Mouse (Mus musculus) adrenal gland, adult 2 months (tissue): Measurements from ENCODE around the gene Pde11a. TPM values are rescaled to one million over a fixed set of nuclear protein-coding genes. Genes with fewer than 3 reads are reported as not detected.

Experiments used
- DNase-seq: peaks from one replicate; pipeline ENCODE4 v3.0.0; 2021
- long read RNA-seq: library from polyadenylated mRNA; stranded (forward); transcript quantifications from one replicate; pipeline ENCODE4 v2.0.0, GENCODE M21; 2021
- polyA plus RNA-seq: library from polyadenylated mRNA; depleted of rRNA; stranded (reverse); fragments of >200 nt; gene quantifications from 2 replicates; pipeline ENCODE4 v1.2.3, GENCODE M21; 2012; rRNA removed
- total RNA-seq, 2 experiments: library from RNA; stranded (reverse); gene quantifications; 2 replicates each; pipeline ENCODE4 v1.2.3; 2021

The Pde11a gene
- total RNA-seq (under 1 TPM; 0.17 to 0.31 TPM), polyA plus RNA-seq (0.09 TPM in 1 of 2 replicates, not detected in the other)
- long read RNA-seq: 0 reads

DNA sequence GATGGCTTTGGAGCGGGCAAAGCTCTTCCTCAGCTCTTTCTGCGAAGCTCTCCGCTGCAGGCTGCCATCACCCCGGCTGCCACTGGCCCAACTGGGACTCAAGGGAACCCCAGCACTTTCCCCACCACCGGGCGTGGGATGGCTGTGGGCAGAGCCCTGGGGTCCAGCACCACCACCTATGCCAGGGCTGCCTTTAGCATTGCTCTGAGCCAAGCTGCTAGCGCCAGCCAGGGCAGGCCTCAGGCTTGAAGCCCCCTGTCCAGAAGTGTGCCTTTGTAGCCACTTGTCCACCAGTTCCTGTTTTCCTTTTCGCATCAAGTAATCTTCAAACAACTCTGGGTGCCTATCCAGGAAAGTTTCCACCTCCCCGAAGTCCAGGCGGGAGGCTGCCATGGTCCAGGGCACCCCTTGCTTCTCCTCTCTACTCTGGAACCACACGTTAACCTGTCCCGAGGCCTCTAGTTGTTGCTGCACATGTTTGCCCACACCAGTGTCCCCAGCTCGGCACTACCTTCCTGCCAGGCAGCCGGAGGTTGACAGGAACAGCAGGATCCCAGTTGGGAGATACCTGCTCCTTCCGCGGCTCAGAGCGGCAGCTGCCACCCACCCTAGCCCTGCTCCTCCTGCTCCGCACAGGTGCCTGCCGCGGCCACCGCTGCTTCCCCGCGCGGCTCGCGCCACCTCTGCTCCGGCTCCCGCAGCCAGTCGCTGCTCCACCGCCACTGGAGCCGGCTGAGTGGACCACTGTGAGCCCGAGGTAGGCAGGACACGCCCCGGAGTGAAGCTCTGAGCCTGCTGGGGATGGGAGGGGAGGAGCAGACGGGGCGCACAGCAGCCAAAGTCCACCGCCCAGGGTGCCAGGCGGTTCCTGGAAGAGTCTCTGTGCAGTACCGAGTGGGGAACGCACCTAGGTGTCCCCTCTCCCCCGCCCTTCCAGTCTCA, at the start of gene Pde11a:
Gene Pde11a (minus strand): TSS at position 560 of the 942 bp plus-strand sequence.
- peak; percentile 44 for DNase-seq

DNA sequence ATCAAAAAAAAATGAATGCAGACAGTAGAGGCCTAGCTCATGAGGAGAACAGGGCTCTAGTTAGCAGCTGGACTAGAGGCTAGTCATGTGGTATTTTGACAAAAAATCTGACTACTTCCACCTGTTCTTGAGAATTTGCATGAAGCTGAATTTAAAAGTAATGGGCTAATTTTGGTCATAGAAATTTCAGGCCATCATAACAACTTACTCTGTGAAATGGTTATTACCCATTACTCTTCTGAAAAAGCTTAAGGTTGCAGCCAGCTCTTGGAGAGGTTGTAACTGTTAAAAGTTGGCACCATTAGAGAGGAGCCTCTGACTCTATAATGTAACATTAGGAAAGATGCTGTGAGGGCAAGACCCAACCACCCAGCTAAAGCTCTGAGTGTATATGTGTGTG, 48.0 kb upstream of the Pde11a start:
- DNase-seq: no peak

DNA sequence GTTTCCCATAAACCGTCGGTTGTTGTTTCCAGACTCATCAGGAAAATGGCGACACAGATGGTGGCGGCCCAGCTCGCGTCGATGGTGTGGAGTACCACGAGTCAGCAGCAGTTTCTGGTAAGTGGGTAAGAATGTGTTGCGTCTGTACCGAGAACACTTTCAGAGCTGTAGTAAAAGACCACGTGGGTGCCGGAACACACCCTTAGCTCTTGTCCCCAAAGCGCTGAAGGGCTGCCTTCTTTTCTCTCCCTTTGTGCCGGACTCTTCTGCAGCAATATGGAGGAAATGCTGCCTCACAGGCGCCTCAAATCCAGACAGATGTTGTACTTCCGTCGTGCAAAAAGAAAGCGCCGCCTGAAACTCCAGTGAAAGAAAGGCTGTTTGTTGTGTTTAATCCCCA, 40.1 kb upstream of the Pde11a start:
- DNase-seq: no peak

DNA sequence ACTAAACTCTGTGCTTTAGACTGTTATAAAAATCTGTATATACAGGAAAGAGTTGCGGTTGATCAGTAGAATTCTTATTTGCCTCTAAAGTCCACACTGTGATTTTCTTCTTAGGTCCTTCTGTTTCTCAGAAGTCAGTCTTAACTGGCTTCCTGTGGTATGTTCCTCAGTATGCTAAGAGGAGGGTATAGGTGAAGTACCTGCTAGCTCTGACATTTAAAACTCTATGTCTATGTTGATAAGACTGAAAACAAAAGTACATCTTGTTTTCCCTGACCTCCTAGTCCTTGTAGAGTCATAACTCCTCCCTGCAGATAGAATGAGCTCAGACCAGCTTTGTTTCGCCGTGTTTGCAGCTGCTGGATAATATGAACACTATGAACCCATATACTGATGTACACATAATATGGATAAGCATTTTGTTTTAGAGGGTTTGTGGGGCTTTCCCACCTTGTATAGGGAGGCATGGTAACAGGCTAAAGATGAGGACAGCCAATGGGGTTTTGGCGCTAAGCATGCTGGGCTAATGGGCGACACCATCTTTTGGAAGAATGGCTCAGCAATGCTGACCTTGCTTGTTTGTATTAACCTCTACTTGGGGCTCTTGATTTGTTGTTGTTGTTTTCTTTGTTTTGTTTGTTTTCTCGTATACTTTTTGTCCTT, 36.1 kb upstream of the Pde11a start:
- DNase-seq: no peak

DNA sequence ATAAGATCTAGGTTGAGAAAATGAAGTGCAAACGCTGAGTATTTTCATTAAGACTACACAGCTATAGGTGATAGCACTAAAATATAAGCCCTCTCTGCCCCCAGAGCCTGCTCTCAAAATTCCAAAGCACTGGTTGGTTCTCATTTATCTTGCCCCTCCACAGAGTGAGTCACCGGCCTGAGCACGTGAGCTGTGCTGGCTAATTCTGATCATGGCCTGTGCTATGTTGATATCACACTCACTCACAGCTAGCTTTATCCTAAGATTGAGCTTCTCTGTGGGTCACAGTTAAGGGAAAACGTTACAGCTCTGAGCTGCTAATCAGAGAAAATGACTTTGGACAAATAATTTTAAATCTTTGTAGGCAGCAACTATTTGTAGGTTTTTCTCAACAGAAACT, 33.7 kb upstream of the Pde11a start:
- DNase-seq: peak; percentile 77

DNA sequence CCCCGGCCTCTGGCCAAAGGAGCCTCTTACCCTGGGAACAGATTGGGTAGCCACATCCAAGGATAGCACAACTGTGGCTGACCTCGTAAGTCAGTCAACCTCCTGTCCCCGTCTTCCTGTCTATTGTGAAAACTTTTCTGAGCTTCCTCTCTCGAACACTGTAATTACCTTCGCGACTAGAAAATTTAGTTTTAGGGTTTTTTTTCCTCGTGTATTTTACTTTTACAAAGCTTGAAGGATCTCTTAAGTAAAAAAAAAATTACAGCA, 32.0 kb upstream of the Pde11a start:
- DNase-seq: no peak

DNA sequence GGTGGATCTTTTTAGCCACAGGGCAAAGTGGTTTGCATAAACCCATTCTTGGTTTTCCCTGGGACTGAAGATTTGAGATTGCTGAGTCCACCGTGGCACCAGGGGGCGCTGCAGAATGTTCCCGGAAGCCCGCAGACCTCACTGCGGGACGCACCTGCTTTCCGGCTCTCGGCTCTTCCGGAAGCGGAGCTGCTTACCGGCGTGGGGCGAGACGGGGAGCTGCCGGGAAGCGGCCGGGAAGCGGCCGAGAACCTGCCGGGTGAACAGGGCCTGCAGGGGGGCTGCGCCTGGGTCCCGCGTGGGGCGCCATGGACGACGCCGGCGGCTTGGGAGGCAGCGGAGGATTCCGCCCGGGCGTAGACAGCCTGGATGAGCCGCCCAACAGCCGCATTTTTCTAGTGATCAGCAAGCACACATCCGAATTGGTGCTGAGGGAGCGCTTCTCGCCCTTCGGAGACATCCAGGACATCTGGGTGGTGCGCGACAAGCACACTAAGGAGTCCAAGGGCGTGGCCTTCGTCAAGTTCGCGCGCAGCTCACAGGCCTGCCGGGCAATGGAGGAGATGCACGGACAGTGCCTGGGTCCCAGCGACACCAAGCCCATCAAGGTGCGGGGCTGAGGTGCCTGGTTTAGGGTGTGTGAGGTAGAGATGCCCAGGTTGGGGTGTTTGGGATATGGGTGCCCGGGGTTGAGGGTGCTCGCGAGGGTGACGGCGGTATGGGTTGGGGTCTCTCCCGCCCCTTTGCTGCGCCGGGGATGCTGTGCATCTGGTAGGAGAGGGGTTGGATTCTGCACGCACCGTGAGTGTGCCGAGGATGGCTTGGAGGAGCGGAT, 31.5 kb upstream of the Pde11a start, which contains the start of gene Rbm45:
Gene Rbm45 (plus strand): TSS at position 164 of the 835 bp plus-strand sequence.
- peak; percentile 91 for DNase-seq

DNA sequence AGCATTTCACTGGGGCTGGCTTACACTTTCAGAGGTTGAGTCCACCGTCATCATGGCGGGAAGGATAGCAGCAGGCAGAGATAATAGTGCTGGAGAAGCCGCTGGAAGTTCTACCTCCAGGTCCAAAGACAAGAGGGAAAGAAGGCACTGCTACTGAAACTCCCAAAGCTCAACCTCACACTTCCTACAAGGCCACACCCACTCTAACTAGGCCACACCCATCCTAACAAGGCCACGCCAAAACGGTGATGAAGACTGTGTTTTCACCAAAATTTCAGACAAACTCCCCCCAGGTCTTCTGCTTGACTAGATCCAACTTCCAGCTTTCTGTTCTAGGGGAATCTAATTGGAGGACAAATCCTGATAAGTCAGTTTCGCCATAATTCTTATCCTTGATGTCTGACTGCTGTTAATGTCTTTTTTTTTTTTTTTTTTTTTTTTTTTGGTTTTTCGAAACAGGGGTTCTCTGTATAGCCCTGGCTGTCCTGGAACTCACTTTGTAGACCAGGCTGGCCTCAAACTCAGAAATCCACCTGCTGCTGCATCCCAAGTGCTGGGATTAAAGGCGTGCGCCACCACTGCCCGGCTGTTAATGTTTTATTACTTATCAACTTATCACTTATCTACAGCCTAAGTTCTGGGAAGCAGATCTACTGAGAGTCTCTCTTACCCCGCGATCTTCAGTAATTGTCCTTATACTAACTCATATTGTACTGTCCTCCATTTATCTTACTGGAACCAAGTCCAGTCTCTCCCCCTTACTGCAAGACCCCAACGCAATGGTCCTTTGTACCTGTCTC, 30.5 kb upstream of the Pde11a start:
- DNase-seq: no peak

DNA sequence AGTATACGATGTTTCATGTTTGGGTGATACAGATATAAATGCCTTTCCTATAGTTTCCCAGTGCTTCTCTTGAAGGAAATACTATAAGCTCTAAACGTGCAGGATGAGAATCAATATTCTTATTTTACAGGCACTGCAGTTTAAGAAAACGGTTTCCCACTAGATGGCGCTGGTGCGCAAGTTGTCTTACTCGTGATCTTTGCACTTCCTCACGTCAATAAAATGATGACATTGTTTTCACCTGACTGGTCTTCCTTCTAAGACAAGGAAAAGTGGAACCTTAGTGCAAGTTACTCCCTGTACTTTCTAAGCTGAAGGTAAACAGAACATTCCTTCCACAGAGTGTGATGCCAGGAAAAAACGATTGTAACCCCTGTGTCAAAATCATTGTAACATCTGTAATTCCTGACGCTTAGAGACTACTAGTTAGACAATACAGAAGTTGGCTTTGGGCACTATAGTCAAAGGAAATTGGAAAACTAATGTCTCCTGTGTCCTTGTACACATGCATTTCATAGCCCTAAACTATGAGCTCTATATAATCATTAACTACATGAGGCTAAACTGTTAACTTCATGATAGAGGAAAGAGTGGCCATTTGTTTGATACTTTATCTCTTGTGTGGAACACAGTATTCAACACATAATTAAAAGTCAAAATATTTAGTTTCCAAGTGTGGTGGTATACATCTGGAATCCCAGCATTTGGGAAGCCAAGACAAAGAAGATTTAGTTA, 28.8 kb upstream of the Pde11a start:
- peak; percentile 68 for DNase-seq

DNA sequence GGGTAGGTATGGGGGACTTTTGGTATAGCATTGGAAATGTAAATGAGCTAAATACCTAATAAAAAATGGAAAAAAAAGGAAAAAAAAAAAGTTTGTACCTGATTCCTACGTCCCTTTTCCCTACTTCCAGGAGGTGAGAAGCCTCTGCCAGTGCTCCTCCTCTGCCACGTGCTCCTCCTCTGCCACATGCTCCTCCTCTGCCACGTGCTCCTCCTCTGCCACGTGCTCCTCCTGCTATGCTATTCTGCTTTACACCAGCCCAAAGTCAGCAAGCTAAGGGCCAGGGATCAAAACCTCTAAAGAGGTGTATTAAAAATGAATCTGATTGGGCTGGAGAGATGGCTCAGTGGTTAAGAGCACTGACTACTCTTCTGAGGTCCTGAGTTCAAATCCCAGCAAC, 27.2 kb upstream of the Pde11a start:
- DNase-seq: no peak

DNA sequence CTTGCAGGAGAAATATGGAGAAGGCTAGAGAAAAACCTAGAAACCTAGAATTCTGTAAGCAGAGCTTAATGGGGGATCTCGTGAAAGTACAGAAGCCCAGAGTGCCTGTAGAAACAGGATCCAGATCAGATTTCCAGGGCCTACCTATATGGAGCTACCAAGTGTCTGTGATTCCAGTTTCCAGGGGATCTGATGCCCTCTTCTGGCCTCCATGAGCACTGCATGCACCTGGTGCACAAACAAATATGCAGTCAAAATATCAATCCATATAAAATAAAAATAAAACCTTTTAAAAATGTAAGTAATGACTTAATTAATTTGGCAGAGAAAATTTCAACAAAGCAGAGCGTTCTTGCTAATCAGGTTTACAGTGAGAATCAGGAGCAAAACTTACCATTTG, 23.5 kb upstream of the Pde11a start:
- DNase-seq: no peak

DNA sequence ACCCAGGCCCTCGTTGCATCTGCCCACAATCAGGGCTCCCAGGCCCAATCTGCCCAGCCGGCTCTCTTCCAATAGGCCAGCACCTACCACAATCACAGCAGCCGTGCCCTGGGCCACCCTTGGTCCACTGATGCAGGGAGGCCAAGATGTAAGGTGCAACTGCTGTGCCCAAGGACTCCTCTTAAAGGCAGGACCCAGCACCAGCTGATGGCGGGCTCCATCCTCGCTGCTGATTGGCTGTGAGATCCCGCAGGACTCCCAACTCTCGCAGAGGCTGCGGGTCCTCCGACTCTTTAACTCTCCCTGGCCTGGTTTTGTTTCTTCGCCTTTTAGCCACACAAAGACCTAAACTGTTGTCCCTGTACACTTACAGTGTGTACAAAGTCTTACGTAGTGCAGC, 21.7 kb upstream of the Pde11a start, which contains the start of gene Cyct:
Gene Cyct (minus strand): TSS at position 225 of the 400 bp plus-strand sequence.
- no peak for DNase-seq

DNA sequence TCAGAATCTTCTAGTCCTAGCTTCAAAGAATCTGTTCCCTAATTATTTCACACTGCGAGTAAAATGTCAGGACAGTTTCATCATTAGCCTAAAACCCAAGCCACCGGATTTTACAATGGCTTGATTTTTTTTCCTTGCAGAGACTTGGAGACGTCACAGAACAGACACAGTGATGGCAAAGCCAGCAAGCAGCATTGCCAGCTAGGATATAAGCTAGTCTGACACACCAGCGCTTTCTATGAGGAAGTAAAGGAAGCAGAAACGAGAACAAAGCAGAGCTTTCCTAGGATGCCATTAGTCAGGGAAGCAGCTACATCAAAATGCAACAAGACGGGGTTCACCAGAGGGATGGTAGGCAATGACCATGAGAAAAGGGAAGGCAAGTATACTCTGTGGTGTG, 9.3 kb upstream of the Pde11a start:
- DNase-seq: no peak

DNA sequence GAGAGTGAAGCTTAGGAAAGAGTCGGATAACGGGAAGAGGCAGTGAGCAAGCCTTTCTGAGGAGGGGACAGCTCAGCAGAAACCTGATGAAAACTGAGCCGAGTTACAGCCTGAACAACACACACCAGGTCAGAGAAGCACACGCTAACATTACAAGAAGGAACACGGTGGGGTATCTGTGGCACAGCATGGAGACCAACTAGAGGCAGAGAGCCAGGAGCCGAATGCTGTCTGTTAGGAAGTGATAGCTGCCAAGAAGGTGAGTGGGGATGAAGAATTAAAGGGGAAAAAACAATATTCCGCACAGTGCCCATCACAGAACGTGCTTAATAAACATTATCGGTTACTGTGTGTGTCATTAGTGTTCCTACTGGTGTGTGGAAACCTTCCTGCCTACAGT, 3.6 kb upstream of the Pde11a start:
- no peak for DNase-seq

DNA sequence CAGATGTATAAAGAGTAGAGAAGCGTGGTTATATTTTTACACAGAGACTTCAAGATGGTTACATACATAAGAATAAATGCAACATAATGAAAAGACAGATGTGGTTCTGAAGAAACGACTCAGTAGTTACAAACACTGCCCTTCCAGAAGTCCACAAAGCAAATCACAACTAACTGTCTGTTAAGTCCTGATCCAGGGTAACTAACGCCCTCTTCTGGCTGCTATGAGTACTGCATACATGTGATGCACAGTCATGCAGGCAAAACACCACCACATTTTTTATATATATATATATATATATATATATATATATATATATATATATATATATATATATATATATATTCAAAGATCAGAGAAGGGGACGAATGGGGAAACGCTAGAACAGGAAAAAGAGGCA, 4.0 kb downstream of the Pde11a start:
- no peak for DNase-seq

DNA sequence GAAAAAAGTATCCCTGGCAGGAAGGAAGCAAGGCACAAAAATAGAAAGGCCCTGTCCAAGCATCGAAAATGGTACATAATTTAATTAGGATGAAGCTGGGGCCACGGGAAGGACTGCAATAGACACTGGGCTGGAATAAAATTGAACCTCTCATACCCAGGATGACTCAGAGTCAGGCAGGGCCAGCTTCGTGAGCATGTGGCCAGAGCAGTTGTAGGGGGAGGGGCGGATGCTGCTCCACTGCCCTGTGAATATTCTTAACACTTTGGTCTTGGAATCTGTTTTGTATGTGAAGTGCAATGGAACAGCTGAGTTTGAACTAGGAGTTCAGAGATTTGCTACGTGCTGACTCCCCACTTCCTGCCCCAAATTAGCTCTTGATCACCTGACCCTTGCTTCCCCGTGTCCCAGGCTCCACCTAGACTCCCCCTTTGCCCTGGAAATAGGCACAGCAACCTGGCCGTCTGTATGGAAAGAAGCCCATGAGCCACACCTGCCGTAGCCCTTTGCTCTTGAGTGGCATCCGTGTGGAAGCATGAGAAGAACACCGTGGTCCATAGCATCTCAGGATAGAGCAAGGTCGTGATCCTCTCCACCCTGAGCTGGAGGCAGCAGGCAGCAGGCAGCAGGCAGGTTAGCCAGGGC, 6.3 kb downstream of the Pde11a start:
- peak; percentile 7 for DNase-seq

DNA sequence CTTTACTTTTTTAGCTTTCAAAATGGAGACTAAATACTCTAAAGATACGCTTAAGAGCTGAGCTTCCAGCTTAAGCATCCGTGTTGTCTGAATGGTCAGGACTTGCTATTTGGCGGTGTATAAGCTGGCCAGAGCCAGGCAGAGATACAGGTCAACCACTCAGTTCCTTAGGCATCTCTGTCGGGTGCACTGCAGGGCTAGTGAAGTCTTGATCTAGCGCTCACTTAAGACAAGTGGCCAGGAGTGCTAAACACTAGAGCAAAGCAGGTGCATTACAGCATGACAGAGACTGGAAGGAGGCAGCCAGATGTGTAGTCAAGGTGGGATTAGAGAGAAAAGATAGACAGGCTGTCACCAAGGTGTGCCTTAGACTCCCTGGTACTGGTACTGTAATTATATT, 8.5 kb downstream of the Pde11a start:
- no peak for DNase-seq

DNA sequence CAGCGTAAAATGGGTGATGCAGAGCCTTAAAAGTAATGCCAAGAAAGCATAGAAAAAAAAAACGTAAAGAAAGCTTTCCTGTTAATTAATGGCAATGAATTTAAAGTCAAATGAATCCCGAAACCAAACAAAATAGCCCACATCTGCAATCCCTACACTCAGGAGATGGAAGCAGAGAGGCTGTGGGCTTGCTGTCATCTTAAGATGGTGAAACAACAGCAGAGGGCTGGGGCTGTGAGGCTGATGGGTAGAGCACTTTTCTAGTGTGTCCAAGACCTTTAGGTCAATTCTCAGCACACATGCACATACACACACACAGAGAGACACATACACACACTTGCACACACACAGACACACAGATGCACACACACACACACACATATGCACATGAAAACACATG, 12.4 kb downstream of the Pde11a start:
- no peak for DNase-seq

DNA sequence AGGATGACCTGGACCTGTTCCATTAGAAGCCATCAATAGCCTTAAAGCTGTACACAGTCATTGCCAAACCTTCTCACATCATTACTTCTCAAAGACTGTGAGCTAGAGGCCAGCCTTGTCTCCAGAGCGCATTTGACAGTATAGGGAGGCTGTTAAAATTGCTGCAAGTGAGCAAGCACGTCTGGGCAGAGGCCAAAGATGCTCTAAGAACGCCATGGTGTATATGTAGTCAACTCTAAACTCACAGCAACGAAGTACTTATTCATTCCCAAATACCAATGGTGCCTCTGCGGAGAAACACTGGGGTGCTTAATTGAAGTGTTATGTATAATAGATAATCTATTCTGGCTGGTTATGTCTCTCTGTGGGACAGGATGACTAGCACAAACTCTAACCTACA, 14.1 kb downstream of the Pde11a start:
- DNase-seq: no peak

DNA sequence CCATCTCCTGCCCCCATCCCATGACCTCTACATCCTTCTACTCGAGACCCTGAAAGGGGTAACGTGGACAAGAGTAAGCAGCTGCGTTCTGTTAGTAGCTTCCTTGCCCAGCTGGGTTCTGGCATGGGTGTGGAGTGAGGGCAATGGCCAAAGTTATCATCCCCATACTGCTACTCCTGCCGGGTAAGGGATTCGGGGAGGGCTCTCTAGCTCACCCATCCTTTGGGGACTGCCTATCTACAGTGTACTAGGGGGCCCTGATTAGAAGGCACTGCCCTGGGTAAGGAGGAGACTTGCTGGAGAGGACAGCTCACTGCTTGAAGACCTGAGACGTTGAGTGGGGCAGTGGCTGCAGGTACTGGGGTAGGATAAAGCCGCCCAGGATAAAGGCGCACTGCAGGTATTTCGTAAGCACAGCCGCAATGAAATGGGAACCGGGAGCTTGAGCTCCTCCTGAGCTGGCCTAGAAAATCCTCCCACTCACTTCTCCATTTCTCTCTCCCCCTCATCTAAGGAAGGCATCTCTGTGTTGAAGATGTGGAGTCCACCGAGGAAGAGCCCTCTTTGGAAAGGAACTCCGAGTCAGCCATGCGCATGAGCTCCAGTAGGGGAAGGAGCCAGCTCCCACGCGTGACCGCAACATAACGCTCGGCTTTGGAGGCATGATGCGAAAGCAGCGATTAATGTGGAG, 15.2 kb downstream of the Pde11a start:
- no peak for DNase-seq
